Comparison of ENCODE assay signal across 28 mouse cellular contexts in genomic region chr5:113298826-113299225, GRCm38 (mm10). TPM values are rescaled to one million over a fixed set of nuclear protein-coding genes. Genes with fewer than 3 reads are reported as not detected.
"Had no signal": no experiment of that assay in that cellular context is flagged by ENCODE, and none has a peak within 500 bp of the region (broad histone marks: within the 10 kb centered on the region; RNA-seq: fewer than 3 reads in every experiment).

No protein-coding gene starts in this region.

- H3K9ac ChIP-seq: liver, embryonic 13.5 days; neural tube, embryonic 12.5 days had no signal

- H3K4me2 ChIP-seq: liver, embryonic 13.5 days; midbrain, embryonic 11.5 days; neural tube, embryonic 12.5 days had no signal

- H3K36me3 ChIP-seq: liver, embryonic 13.5 days; neural tube, embryonic 12.5 days had no signal

- DNase-seq: kidney, adult 18-20 months; kidney, adult 9 months; kidney, postnatal 25 days; liver, embryonic 13.5 days; lung, adult 2 months; lung, postnatal 14 days; midbrain, embryonic 14.5 days; right cerebral cortex, postnatal 14 days; right cerebral cortex, postnatal 4 days; thymus, adult 2 months; thymus, postnatal 14 days; thymus, postnatal 4 days had no signal

- H3K9me3 ChIP-seq: liver, embryonic 13.5 days; neural tube, embryonic 12.5 days had no signal

- H3K4me3 ChIP-seq: liver, embryonic 13.5 days; neural tube, embryonic 12.5 days had no signal

- H3K27ac ChIP-seq: kidney, postnatal 0 days; liver, embryonic 13.5 days; neural tube, embryonic 12.5 days; stomach, postnatal 0 days had no signal

RNA-seq across cellular contexts. Expression of gene Aym1, which starts 58.3 kb away (rescaled TPM):
- total RNA-seq: layer of hippocampus, adult 8-10 months; layer of hippocampus, postnatal 14 days; left cerebral cortex, postnatal 36 days; liver, adult 2 months; megakaryocyte progenitor cell, adult 5-6 weeks; megakaryocyte-erythroid progenitor cell, adult 5-6 weeks had no signal
- polyA plus RNA-seq: kidney, postnatal 0 days; large intestine, adult 2 months; limb, embryonic 11.5 days; limb, embryonic 14.5 days; liver, adult 2 months; liver, embryonic 13.5 days; liver, embryonic 16.5 days; lung, adult 2 months; lung, embryonic 16.5 days; midbrain, embryonic 11.5 days; midbrain, embryonic 14.5 days; neural tube, embryonic 12.5 days; stomach, embryonic 14.5 days; stomach, postnatal 0 days; thymus, adult 2 months had no signal
